Mouse (Mus musculus) right cerebral cortex, postnatal 14 days (tissue): ENCODE results near the gene Pcdh7.
A peak's percentile ranks its signal among the peaks of the same experiment; 100 is the strongest.
"Not testable (repeated sequence)": the region's sequence is repeated elsewhere in the genome, so short reads cannot be mapped to it uniquely, and the experiment has no call there.

ENCODE experiments used
- DNase-seq: peaks from one replicate; pipeline ENCODE4 v3.0.0; 2022

The Pcdh7 gene

GRCm38 (mm10) chr5:57717906-57718875, at the start of gene Pcdh7:
Gene Pcdh7, plus strand, starts transcription at chr5:57717967.
- peak; percentile 71 for DNase-seq

GRCm38 (mm10) chr5:57676970-57677369, 40.8 kb upstream of the Pcdh7 start:
- not testable (repeated sequence) for DNase-seq

- DNase-seq = no peak
Measured at GRCm38 (mm10) chr5:57708396-57708795, 9.4 kb upstream of the Pcdh7 start.

GRCm38 (mm10) chr5:57713980-57714379, 3.8 kb upstream of the Pcdh7 start:
- DNase-seq = no peak

GRCm38 (mm10) chr5:57714621-57715523, 2.9 kb upstream of the Pcdh7 start:
- peak; percentile 63 for DNase-seq

GRCm38 (mm10) chr5:57715524-57716400, 2.0 kb upstream of the Pcdh7 start:
- peak; percentile 86 for DNase-seq

GRCm38 (mm10) chr5:57716421-57717237, 1.1 kb upstream of the Pcdh7 start:
- DNase-seq = peak; percentile 30

GRCm38 (mm10) chr5:57717238-57717905, 395 bp upstream of the Pcdh7 start:
- DNase-seq = peak; percentile 68

GRCm38 (mm10) chr5:57718876-57719593, 1.3 kb downstream of the Pcdh7 start:
- peak; percentile 72 for DNase-seq

- DNase-seq = peak; percentile 78
Measured at GRCm38 (mm10) chr5:57719594-57720185, 1.9 kb downstream of the Pcdh7 start.

- DNase-seq = peak; percentile 10
Measured at GRCm38 (mm10) chr5:57720206-57720880, 2.6 kb downstream of the Pcdh7 start.

GRCm38 (mm10) chr5:57721148-57721712, 3.5 kb downstream of the Pcdh7 start:
- no peak for DNase-seq

GRCm38 (mm10) chr5:57721927-57722326, 4.2 kb downstream of the Pcdh7 start:
- DNase-seq = no peak

- DNase-seq = no peak
Measured at GRCm38 (mm10) chr5:57733451-57733850, 15.7 kb downstream of the Pcdh7 start.

- DNase-seq = no peak
Measured at GRCm38 (mm10) chr5:57735723-57736122, 18.0 kb downstream of the Pcdh7 start.

GRCm38 (mm10) chr5:57742924-57743323, 25.2 kb downstream of the Pcdh7 start:
- no peak for DNase-seq

- no peak for DNase-seq
Measured at GRCm38 (mm10) chr5:57743956-57744661, 26.3 kb downstream of the Pcdh7 start.

- DNase-seq = no peak
Measured at GRCm38 (mm10) chr5:57745879-57746278, 28.1 kb downstream of the Pcdh7 start.
